Mouse (Mus musculus) fat pad, adult 2 months (tissue): ENCODE measurements around the gene Palld.

Experiments used
- DNase-seq: peaks from one replicate; pipeline ENCODE4 v3.0.0-alpha.2; 2011; ENCODE audit warnings: low read depth, low spot score; ENCODE audit errors: extremely low read depth

Gene Palld

GRCm38 (mm10) chr8:61902521-61902920, at the start of gene Palld:
TSS of gene Palld (minus strand) at chr8:61902690.
- no peak for DNase-seq

GRCm38 (mm10) chr8:61937576-61937975, 35.1 kb upstream of the Palld start:
- no peak for DNase-seq

- no peak for DNase-seq
These were observed 30.8 kb upstream of the Palld start for GRCm38 (mm10) chr8:61933243-61933642.

GRCm38 (mm10) chr8:61927777-61928494, 25.4 kb upstream of the Palld start, which contains the start of gene Ddx60:
TSS of gene Ddx60 (plus strand) at chr8:61928087.
- no peak for DNase-seq

- DNase-seq = no peak
These were observed 22.0 kb upstream of the Palld start for GRCm38 (mm10) chr8:61924518-61924917.

- no peak for DNase-seq
These were observed 19.1 kb upstream of the Palld start for GRCm38 (mm10) chr8:61921454-61922054.

GRCm38 (mm10) chr8:61920389-61920788, 17.9 kb upstream of the Palld start:
- DNase-seq = no peak

- DNase-seq = no peak
These were observed 16.8 kb upstream of the Palld start for GRCm38 (mm10) chr8:61919145-61919788.

- no peak for DNase-seq
These were observed 14.8 kb upstream of the Palld start for GRCm38 (mm10) chr8:61917287-61917686.

GRCm38 (mm10) chr8:61913957-61914356, 11.5 kb upstream of the Palld start:
- DNase-seq = no peak

- DNase-seq = no peak
These were observed 10.3 kb upstream of the Palld start for GRCm38 (mm10) chr8:61912817-61913216.

GRCm38 (mm10) chr8:61909313-61909712, 6.8 kb upstream of the Palld start:
- no peak for DNase-seq

- DNase-seq = no peak
These were observed 6.1 kb upstream of the Palld start for GRCm38 (mm10) chr8:61908303-61909215.

GRCm38 (mm10) chr8:61901028-61901717, 1.3 kb downstream of the Palld start:
- no peak for DNase-seq

- DNase-seq = no peak
These were observed 5.1 kb downstream of the Palld start for GRCm38 (mm10) chr8:61897402-61897801.

- no peak for DNase-seq
These were observed 5.7 kb downstream of the Palld start for GRCm38 (mm10) chr8:61896742-61897141.

GRCm38 (mm10) chr8:61894062-61894461, 8.4 kb downstream of the Palld start:
- DNase-seq = no peak

- DNase-seq = no peak
These were observed 24.9 kb downstream of the Palld start for GRCm38 (mm10) chr8:61877607-61878006.

GRCm38 (mm10) chr8:61875290-61875689, 27.2 kb downstream of the Palld start:
- no peak for DNase-seq

- no peak for DNase-seq
These were observed 28.5 kb downstream of the Palld start for GRCm38 (mm10) chr8:61873994-61874393.
